Mouse (Mus musculus) large intestine, adult 2 months (tissue): ENCODE measurements around the gene Pced1b. TPM values are rescaled to one million over a fixed set of nuclear protein-coding genes. Genes with fewer than 3 reads are reported as not detected.
"Not testable (repeated sequence)": the region's sequence is repeated elsewhere in the genome, so short reads cannot be mapped to it uniquely, and the experiment has no call there.

ENCODE experiments used
- DNase-seq: peaks from one replicate; pipeline ENCODE4 v3.0.0-alpha.2; 2012; ENCODE audit warnings: low read depth, low spot score
- WGBS: fragments of 180-500 bp; shearing (Covaris S2); methylation state at CpG from one replicate; pipeline ENCODE4 v1.1.7; 2018; 5-methylcytosine and 5-hydroxymethylcytosine counted together
- polyA plus RNA-seq: library from polyadenylated mRNA; depleted of rRNA; stranded (reverse); fragments of >200 nt; gene quantifications from 2 replicates; pipeline ENCODE4 v1.2.3, GENCODE M21; 2012; rRNA removed

The Pced1b gene
- polyA plus RNA-seq = 5.3 and 7.0 TPM in 2 replicates

GRCm38 (mm10) chr15:97246911-97247790, at the start of gene Pced1b, which contains the start of gene Amigo2:
TSS of gene Pced1b (plus strand) at chr15:97247107.
TSS of gene Amigo2 (minus strand) at chr15:97247287.
- DNase-seq = no peak
- 2% methylated on average over 125 of the region's 125 CpGs for WGBS

- no peak for DNase-seq
- 80% methylated on average over 3 of the region's 3 CpGs for WGBS
Measured at GRCm38 (mm10) chr15:97204889-97205288, 42.0 kb upstream of the Pced1b start.

- DNase-seq = no peak
- WGBS = 84% methylated on average over 10 of the region's 10 CpGs
Measured at GRCm38 (mm10) chr15:97205776-97206175, 41.1 kb upstream of the Pced1b start.

GRCm38 (mm10) chr15:97206506-97206905, 40.4 kb upstream of the Pced1b start:
- DNase-seq = no peak
- 95% methylated on average over 8 of the region's 8 CpGs for WGBS

- WGBS = 80% methylated on average over 3 of the region's 3 CpGs
- DNase-seq = not testable (repeated sequence)
Measured at GRCm38 (mm10) chr15:97209754-97210153, 37.2 kb upstream of the Pced1b start.

- DNase-seq = no peak
- 72% methylated on average over 17 of the region's 17 CpGs for WGBS
Measured at GRCm38 (mm10) chr15:97212501-97213477, 34.1 kb upstream of the Pced1b start.

GRCm38 (mm10) chr15:97216843-97217242, 30.1 kb upstream of the Pced1b start:
- WGBS = 93% methylated on average over 5 of the region's 5 CpGs
- DNase-seq = no peak

- DNase-seq = no peak
- 57% methylated on average over 10 of the region's 10 CpGs for WGBS
Measured at GRCm38 (mm10) chr15:97223431-97223830, 23.5 kb upstream of the Pced1b start.

GRCm38 (mm10) chr15:97224003-97224402, 22.9 kb upstream of the Pced1b start:
- no peak for DNase-seq
- WGBS = 67% methylated on average over 8 of the region's 8 CpGs

- 56% methylated on average over 11 of the region's 11 CpGs for WGBS
- no peak for DNase-seq
Measured at GRCm38 (mm10) chr15:97229494-97230077, 17.3 kb upstream of the Pced1b start.

GRCm38 (mm10) chr15:97234076-97234475, 12.8 kb upstream of the Pced1b start:
- 86% methylated on average over 6 of the region's 6 CpGs for WGBS

GRCm38 (mm10) chr15:97235183-97235582, 11.7 kb upstream of the Pced1b start:
- 33% methylated on average over 7 of the region's 7 CpGs for WGBS
- no peak for DNase-seq

More at GRCm38 (mm10) chr15:97234076-97234475, 12.8 kb upstream of the Pced1b start:
- DNase-seq = no peak

- DNase-seq = no peak
- WGBS = 43% methylated on average over 9 of the region's 9 CpGs
Measured at GRCm38 (mm10) chr15:97236943-97237342, 10.0 kb upstream of the Pced1b start.

- 79% methylated on average over 18 of the region's 18 CpGs for WGBS
- no peak for DNase-seq
Measured at GRCm38 (mm10) chr15:97245392-97245791, 1.5 kb upstream of the Pced1b start.

GRCm38 (mm10) chr15:97246256-97246655, 651 bp upstream of the Pced1b start:
- no peak for DNase-seq
- 32% methylated on average over 14 of the region's 14 CpGs for WGBS

GRCm38 (mm10) chr15:97247791-97248161, 869 bp downstream of the Pced1b start:
- 2% methylated on average over 14 of the region's 14 CpGs for WGBS
- DNase-seq = no peak

GRCm38 (mm10) chr15:97248296-97248695, 1.4 kb downstream of the Pced1b start:
- no peak for DNase-seq
- 15% methylated on average over 8 of the region's 8 CpGs for WGBS

GRCm38 (mm10) chr15:97249322-97249721, 2.4 kb downstream of the Pced1b start:
- DNase-seq = no peak
- 94% methylated on average over 10 of the region's 10 CpGs for WGBS

GRCm38 (mm10) chr15:97252493-97253034, 5.7 kb downstream of the Pced1b start:
- WGBS = 80% methylated on average over 8 of the region's 8 CpGs
- DNase-seq = no peak
